Mouse (Mus musculus): Measurements from ENCODE around the gene Adamts4.

Adamts4 gene

GRCm38 (mm10) chr1:171256095-171256818 is 6.0 kb downstream of the Adamts4 start:
- no peak for DNase-seq (ENCODE audit: low read depth)

DNA sequence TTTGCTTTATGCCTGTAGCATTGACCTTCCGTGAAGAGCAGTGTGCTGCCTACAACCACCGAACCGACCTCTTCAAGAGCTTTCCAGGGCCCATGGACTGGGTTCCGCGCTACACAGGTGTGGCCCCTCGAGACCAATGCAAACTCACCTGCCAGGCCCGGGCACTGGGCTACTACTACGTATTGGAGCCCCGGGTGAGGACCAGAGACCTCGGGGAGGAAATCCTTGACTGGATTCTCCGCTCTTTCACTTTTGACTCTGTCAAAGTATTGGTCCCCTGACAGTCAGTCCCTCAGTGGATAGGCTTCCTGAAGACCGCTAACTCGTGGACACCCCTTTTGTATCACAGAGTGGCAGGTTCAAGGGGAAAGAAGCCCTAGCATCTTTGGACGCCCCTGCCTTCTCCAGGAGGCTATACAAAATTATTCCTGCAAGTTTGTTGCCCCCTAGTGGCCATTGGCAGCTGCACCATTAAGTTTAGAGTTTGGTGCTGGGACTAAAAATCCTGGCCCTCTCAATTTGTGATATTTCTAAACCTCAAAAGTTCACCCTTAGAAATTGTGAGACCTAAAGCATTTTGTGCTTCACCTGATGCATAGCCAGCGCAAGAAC is 6.8 kb downstream of the Adamts4 start:
- no peak for DNase-seq (ENCODE audit: low read depth)

GRCm38 (mm10) chr1:171257781-171258180 is 7.6 kb downstream of the Adamts4 start:
- DNase-seq (ENCODE audit: low read depth) = no peak

DNA sequence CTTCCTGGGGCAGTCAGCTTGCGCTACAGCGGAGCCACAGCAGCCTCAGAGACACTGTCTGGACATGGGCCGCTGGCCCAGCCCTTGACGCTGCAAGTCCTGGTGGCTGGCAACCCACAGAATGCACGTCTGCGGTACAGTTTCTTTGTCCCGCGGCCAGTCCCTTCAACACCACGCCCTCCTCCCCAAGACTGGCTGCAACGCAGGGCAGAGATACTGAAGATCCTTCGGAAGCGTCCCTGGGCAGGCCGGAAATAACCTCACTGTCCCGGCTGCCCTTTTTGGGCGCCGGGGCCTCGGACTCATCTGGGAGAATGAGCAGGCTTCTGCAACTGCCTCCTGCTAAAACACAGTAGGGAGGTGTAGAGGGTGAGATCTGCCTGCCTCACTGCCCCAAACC is 8.7 kb downstream of the Adamts4 start:
- DNase-seq (ENCODE audit: low read depth) = no peak

DNA sequence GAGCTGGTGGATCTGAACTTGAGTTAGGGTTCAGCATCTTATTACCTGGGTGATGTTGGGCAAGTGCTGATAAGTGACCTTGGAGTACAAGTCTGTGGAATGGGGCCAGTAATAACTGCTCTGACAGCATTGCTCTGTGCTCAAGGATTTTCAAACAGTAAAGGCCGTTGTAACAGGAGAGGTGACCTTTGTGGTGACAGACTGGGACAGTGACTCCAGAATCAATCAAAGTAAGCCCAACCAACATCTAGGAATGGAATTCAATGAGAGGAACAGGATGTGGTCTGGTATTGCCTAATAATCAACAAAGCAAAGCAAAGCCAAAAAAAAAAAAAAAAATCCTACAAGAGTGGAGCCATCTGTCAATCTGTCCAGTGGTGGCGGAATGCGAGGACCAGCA is 10.1 kb downstream of the Adamts4 start:
- no peak for DNase-seq (ENCODE audit: low read depth)

DNA sequence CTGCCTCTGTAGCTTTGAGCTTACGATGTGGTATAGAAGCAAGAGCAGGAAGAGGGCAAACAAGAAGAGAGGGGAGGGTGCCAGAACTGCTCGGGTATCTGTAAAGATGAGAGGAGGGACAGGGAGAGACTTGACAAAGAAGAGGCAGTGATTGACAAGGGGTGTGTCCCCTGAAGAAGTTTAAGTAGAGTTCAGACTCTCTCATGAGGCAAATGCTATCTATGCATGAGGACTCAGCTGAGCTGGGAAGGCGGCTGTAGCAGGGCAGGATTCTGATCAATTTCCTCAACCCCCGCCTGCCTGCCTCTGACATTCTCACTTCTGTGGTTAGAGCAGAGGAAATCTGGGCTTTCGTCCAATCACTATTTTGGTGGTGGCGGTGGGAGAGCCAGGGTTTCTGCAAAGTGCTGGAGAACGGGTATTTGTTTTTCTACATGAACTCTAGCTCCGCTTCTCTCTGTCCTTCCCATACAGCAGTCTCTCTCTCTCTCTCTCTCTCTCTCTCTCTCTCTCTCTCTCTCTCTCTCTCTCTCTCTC is 12.4 kb downstream of the Adamts4 start:
- DNase-seq (ENCODE audit: low read depth) = peak; percentile 95

DNA sequence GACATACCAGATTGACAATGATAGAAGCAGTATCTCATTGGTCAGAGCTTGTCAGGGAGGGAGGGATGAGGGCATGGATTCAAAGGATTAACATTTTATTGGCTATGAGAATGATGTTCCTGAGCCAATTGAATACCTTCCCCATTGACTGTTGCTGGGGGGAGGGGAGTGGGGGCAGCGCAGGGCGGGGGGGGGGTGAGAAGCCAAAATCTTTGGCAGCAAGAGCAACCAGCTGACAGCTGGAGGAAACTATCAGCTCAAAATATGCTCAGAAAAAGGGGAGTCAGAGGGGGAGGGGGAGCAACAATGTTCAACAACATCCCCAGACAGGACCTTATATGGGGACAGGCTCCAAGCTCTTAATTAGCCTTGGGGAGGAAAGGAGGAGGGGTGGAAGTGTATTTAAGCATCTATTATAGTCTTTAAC is 13.0 kb downstream of the Adamts4 start:
- DNase-seq (ENCODE audit: low read depth) = no peak

DNA sequence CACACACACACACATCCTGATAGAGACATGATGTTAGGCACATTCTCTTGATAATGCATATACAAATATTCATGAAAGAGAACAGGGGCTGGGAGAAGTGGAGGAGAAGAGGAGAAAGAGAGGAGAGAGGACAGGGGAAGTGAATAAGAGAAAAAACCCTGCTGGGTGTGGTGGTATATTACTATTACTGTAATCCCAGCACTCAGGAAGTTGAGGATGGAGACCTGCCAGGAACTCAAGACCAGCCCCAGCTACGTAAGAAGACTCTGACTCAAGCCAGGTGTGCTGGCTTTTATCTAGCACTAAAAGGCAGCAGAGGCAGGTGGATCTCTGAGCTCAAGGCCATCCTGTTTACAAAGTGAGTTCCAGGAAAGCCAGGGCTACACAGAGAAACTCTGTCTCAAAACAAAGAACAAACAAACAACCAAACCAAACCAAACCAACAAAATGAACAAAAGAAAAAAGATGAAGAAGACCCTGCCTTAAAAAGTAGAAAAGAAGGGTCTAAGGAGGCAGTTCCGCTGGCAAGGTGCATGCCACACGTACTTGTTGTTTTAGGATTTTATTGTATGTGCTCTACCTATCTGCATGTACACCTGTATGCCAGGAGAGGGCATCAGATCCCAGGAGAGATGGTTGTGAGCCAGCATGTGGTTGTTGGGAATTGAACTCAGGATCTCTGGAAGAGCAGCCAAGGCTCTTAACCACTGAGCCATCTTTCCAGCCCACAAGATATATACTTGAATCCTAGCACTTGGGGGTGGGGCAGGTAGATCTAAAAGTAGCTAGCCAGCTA is 13.6 kb downstream of the Adamts4 start:
- no peak for DNase-seq (ENCODE audit: low read depth)

DNA sequence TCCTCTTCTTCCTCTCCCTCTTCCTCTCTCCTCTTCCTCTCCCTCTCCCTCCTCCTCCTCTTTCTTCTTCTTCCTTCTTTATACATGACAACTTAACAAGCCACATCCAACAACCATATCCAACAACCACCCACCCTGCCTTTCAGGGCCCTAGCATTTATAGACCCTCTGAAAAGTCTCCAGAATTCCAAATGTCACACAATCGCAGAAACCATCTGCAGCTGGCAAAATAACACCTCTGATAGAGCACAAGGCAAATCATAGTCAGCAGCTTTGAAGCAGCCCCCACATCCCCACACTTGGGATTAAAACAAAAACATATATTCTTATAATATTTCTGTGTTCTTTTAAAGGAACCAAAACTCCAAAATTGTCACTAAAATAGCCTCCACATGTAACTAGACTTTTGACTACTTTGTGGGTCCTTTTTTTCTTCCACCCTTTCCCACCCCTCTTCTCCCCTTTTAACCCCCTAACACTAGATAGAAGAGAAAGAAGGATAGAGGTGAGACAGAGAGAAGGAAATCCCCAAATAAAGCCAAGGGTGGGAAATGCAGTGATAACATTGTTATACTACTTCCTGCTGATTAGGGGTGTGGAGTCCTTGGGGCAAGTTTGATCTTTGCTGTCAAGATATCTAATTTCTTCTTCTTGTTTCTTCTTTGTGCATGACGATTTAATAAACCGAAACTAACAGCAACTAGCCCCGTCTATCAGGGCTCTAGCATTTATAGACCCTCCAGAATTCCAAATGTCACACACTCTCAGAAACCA is 15.9 kb downstream of the Adamts4 start:
- no peak for DNase-seq (ENCODE audit: low read depth)

DNA sequence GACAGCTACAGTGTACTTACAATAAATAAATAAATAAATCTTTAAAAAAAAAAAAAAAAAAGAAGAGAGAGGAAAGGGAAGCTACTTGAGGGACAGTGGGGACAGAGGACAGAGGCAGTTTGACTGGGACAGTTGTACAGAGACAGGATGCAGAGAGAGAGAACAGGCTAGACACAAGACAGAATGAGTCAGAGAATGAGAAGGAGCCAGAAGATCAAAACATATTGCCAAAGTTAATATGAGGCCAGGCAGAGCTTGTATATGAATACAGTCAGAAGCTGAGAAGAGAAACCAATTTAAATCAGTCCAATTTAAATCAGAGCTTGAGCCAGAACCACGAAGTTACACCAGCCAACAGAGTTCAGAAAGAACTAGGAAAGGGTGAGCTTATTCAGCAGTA is 18.1 kb downstream of the Adamts4 start:
- no peak for DNase-seq (ENCODE audit: low read depth)

DNA sequence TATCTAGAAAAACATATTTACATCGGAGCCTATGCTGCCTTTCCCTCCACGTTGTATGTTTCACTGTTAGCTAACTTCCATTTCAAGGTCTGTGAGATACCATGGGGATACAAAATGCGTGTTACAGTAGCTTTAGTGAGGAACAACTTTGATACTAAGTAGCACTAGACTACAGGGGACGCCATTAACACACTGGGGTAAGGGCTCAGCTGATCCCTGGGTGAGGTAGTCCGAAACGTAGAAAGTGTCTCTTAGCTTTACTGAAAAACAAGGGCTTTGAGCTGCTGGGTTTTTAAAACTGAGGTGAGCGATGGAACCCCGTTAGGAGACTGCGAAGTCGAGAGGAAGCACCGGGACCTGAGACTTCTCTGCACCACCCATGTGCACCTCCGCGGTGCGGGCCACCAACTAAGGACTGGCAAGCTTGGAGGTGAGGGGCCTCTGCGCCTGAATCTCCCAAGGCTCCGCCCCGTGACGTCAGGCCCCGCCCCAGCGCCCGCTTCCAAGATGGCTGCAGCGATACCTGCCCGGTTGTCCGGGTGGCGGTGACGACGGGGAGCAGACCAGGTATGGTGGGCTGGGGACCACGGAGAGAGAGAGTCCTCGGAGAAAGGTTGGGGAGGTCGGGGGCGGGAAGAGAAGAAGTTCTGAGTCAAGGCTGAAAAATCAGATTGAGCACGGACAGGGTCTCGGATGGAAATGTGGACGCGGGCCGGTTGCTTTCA is 19.8 kb downstream of the Adamts4 start, which contains the start of gene B4galt3:
Gene B4galt3 (plus strand): TSS at position 481 of the 725 bp plus-strand sequence.
- DNase-seq (ENCODE audit: low read depth) = no peak

GRCm38 (mm10) chr1:171270573-171270900 is 20.3 kb downstream of the Adamts4 start:
- no peak for DNase-seq (ENCODE audit: low read depth)

DNA sequence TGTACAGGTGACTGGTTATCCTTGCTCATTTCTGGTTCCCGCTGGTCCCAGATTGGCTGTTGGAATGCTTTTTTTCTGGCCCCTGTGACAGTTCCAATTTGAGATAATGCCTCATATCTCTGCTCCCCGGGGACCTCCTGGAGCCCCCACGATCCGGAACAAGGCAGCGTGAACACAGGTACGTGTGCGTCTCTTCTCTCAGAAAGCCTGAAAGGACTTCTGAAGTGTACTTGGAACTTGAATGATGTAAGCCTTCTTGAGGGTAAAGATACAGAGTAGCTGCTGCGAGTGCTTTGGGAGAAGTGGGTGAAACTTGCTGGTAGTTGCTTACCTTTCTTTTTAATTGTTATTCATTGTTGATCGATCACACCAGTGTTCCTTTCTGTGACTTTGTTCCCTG is 21.0 kb downstream of the Adamts4 start:
- DNase-seq (ENCODE audit: low read depth) = no peak

DNA sequence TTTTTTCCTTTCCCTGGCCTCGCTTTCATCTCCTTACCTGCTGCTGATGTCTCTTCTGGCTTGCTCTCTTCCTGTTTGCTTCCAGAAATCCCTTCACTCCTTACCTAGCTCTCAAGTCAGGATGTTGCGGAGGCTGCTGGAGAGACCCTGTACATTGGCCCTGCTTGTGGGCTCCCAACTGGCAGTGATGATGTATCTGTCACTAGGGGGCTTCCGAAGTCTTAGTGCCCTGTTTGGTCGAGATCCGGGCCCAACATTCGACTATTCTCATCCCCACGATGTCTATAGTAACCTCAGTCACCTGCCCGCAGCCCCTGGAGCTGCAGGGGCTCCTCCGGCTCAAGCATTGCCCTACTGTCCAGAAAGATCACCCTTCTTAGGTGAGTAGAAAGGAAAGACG is 21.4 kb downstream of the Adamts4 start:
- DNase-seq (ENCODE audit: low read depth) = no peak

DNA sequence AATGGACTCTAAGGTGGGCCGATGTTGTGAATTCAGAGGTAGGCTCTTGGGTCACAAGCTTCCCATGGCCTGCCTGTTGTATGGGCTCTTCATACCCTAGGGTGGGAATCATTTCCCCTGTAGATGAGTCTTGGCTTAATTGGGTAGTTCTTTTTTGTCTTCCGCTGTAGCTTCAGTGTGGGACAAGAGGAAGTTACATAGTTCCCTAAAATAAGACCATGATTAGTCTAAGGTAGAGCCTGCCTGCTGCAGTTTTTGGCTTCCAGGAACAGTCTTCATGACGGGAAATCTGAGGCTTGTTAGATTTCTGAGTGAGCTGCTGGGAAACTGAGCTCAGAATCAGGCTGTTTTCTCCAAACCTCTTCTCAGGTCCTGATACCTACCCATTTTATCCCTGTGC is 21.9 kb downstream of the Adamts4 start:
- no peak for DNase-seq (ENCODE audit: low read depth)

GRCm38 (mm10) chr1:171274171-171274570 is 23.9 kb downstream of the Adamts4 start:
- DNase-seq (ENCODE audit: low read depth) = no peak

DNA sequence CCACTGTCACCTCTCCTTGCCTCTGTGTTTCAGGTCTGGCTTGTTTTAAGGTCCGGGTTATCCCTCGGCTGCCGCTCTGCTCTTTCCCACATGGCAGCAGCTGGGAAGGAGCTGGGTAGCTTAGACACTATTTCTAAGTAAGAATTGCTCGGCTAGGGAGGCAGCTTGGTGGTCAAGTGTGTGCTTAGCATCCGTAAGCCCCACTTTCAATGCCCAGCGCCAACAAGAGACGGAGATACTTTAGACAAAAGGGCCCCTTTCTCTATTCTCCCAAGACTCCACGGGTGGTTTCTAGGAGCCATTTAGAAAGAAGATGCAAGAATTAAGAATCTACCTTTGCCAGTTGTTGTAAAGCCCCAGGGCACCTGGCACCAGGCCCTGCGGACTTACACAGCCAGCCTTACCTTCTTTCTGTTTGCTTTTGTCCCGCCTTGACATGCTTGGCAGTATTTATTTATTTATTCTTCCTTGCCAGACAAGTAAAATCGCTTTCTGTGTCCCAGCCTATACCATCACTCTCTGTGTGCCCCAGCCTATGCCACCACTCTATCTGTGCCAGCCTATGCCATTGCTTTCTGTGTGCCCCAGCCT is 25.0 kb downstream of the Adamts4 start:
- DNase-seq (ENCODE audit: low read depth) = no peak

GRCm38 (mm10) chr1:171276110-171276748 is 26.0 kb downstream of the Adamts4 start:
- DNase-seq (ENCODE audit: low read depth) = no peak

- no peak for DNase-seq (ENCODE audit: low read depth)
These were observed 27.5 kb downstream of the Adamts4 start for GRCm38 (mm10) chr1:171277736-171278135.

GRCm38 (mm10) chr1:171278436-171278835 is 28.2 kb downstream of the Adamts4 start:
- no peak for DNase-seq (ENCODE audit: low read depth)
